Mouse (Mus musculus) lung, postnatal 4 days (tissue): Measurements from ENCODE around the gene Banf1.
"Not testable (repeated sequence)": the region's sequence is repeated elsewhere in the genome, so short reads cannot be mapped to it uniquely, and the experiment has no call there.

ENCODE experiments used
- DNase-seq, 2 experiments: peaks; one replicate each; pipeline ENCODE4 v3.0.0; 2021

Gene Banf1

GRCm38 (mm10) chr19:5372724-5373123, 5.8 kb upstream of the Banf1 start:
- DNase-seq, result no peak

GRCm38 (mm10) chr19:5370932-5371331, 4.0 kb upstream of the Banf1 start:
- no peak for DNase-seq

- peak in 1 of 2 experiments; percentile 25 for DNase-seq
These were observed 487 bp upstream of the Banf1 start for GRCm38 (mm10) chr19:5367455-5367854.

GRCm38 (mm10) chr19:5366175-5367052, 554 bp downstream of the Banf1 start, which contains the start of gene Eif1ad:
Eif1ad (plus strand) TSS chr19:5366741.
- DNase-seq, result peak; percentile 96

GRCm38 (mm10) chr19:5365751-5366150, 1.2 kb downstream of the Banf1 start:
- no peak for DNase-seq

GRCm38 (mm10) chr19:5364124-5364523, 2.8 kb downstream of the Banf1 start:
- no peak for DNase-seq

GRCm38 (mm10) chr19:5362186-5362585, 4.8 kb downstream of the Banf1 start:
- DNase-seq, result no peak

- DNase-seq, result no peak
These were observed 10.9 kb downstream of the Banf1 start for GRCm38 (mm10) chr19:5356080-5356479.

GRCm38 (mm10) chr19:5353609-5354008, 13.4 kb downstream of the Banf1 start:
- no peak for DNase-seq

- not testable (repeated sequence) for DNase-seq
These were observed 17.5 kb downstream of the Banf1 start, which contains the start of gene Cst6 for GRCm38 (mm10) chr19:5349502-5349873. Cst6 (minus strand) TSS chr19:5349574.

- DNase-seq, result peak in 1 of 2 experiments; percentile 16
These were observed 18.2 kb downstream of the Banf1 start for GRCm38 (mm10) chr19:5348526-5349501.

GRCm38 (mm10) chr19:5348064-5348463, 18.9 kb downstream of the Banf1 start:
- no peak for DNase-seq

GRCm38 (mm10) chr19:5345297-5346131, 21.5 kb downstream of the Banf1 start:
- no peak for DNase-seq

- DNase-seq, result no peak
These were observed 25.6 kb downstream of the Banf1 start for GRCm38 (mm10) chr19:5341360-5341759.

- DNase-seq, result peak; percentile 55 to 81
These were observed 29.0 kb downstream of the Banf1 start for GRCm38 (mm10) chr19:5337975-5338374.

- no peak for DNase-seq
These were observed 31.5 kb downstream of the Banf1 start, which contains the start of gene Catsper1 for GRCm38 (mm10) chr19:5335441-5335840. Catsper1 (plus strand) TSS chr19:5335741.

- DNase-seq, result no peak
These were observed 32.2 kb downstream of the Banf1 start for GRCm38 (mm10) chr19:5334741-5335140.

GRCm38 (mm10) chr19:5327970-5328369, 39.0 kb downstream of the Banf1 start:
- no peak for DNase-seq

- DNase-seq, result peak in 1 of 2 experiments; percentile 23
These were observed 43.2 kb downstream of the Banf1 start for GRCm38 (mm10) chr19:5323801-5324200.
